Mouse (Mus musculus) kidney, adult 2 months (tissue): Measurements from ENCODE around the gene Ptpra. TPM values are rescaled to one million over a fixed set of nuclear protein-coding genes. Genes with fewer than 3 reads are reported as not detected.

ENCODE experiments used
- DNase-seq: peaks from one replicate; pipeline ENCODE4 v3.0.0; 2021
- H3K27ac ChIP-seq: fragments of 200-500 bp; 2 replicates; pipeline ENCODE4 v1.5.1; 2012; ENCODE audit warnings: low read depth, low read length, control low read depth, inconsistent platforms; ENCODE audit not compliant: insufficient read depth
- H3K27me3 ChIP-seq: fragments of 200-500 bp; replicated peaks from 2 replicates; pipeline ENCODE4 v1.6.1; 2012; ENCODE audit warnings: mild to moderate bottlenecking, moderate library complexity, low read length, inconsistent platforms; ENCODE audit not compliant: control insufficient read depth, insufficient read depth
- H3K36me3 ChIP-seq: fragments of 200-500 bp; 2 replicates; pipeline ENCODE4 v1.6.1; 2012; ENCODE audit warnings: mild to moderate bottlenecking, moderate library complexity, low read length, inconsistent platforms; ENCODE audit not compliant: control insufficient read depth, insufficient read depth
- H3K4me1 ChIP-seq: fragments of 200-500 bp; 2 replicates; pipeline ENCODE4 v1.6.1; 2011; ENCODE audit warnings: low read length; ENCODE audit not compliant: control insufficient read depth, insufficient read depth
- H3K4me3 ChIP-seq: fragments of 200-500 bp; 2 replicates; pipeline ENCODE4 v1.5.1; 2011; ENCODE audit warnings: mild to moderate bottlenecking, low read depth, low read length, control low read depth; ENCODE audit not compliant: insufficient read depth
- CTCF ChIP-seq: fragments of 200-500 bp; conservative IDR thresholded peaks from 2 replicates; pipeline ENCODE4 v1.5.1; 2011; ENCODE audit warnings: low read depth, mild to moderate bottlenecking, control low read depth, low read length, moderate library complexity, mixed read lengths; ENCODE audit not compliant: insufficient read depth, insufficient read length
- POLR2A ChIP-seq: fragments of 200-500 bp; IDR thresholded peaks from one replicate; pipeline ENCODE4 v1.6.1; 2011; ENCODE audit warnings: low read depth, low read length, control low read depth
- WGBS: fragments of 180-500 bp; shearing (Covaris S2); methylation state at CpG from one replicate; pipeline ENCODE4 v1.1.7; 2018; 5-methylcytosine and 5-hydroxymethylcytosine counted together
- polyA plus RNA-seq: library from polyadenylated mRNA; depleted of rRNA; stranded (reverse); fragments of >200 nt; gene quantifications from 2 replicates; pipeline ENCODE4 v1.2.3, GENCODE M21; 2012

Ptpra gene
- polyA plus RNA-seq, 1 experiment, result 49.9 TPM

- WGBS, result 11% methylated on average over 17 of the region's 17 CpGs
- Histone ChIP-seq H3K4me1 (peaks cover 19% of the 10 kb centered on the region), H3K4me3 (peak overlapping the region; percentile 90), H3K36me3 (no peaks in the 10 kb centered on the region), H3K27ac (no peak overlapping the region), H3K27me3 (no peaks in the 10 kb centered on the region)
- TF ChIP-seq POLR2A, result no peak
- TF ChIP-seq CTCF, result no peak
- peak; percentile 83 for DNase-seq
Observed at GRCm38 (mm10) chr2:130449021-130449793, 871 bp upstream of the Ptpra start.

- TF ChIP-seq POLR2A (no peak), CTCF (no peak)
- under 1% methylated on average over 47 of the region's 47 CpGs for WGBS
Observed at GRCm38 (mm10) chr2:130450434-130450796, 337 bp downstream of the Ptpra start.

DNA sequence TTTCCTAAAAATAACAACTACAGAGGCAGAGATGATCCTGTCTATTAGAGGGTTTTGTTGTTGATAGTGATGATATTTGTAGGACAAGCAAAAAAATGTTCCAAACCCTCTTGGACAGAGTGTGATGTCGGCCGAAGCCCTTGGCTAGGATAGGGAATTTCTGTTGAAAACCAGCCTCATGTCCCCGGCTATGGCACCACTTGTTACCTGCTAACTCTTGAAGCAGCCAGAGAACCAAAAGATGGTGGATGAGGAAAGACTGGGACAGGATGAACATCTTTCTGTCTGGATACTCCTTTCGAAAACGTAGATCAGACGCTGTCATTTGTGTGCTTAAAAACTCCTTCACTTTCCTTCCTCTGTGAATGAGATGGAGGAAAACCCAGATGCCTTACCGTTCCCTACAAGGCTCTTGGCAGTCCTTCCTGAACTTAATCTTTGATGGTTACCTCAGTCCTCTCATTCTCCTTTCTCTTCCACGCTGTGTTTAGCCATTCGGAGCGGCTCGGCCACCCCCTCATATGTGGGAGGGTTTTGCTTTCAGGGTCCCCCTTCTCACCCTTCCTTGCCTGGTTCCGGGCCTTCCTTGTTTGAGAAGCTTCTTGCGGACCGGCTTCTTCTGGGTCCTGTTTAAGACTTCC, 1.1 kb downstream of the Ptpra start:
- peaks cover 16% of the 10 kb centered on the region for H3K4me1 ChIP-seq
- peak overlapping the region; percentile 90 for H3K4me3 ChIP-seq
- H3K27me3 ChIP-seq, result no peaks in the 10 kb centered on the region
- no peak overlapping the region for H3K27ac ChIP-seq
- TF ChIP-seq CTCF, result no peak
- TF ChIP-seq POLR2A, result no peak
- DNase-seq, result no peak
- no peaks in the 10 kb centered on the region for H3K36me3 ChIP-seq
- WGBS, result 33% methylated on average over 14 of the region's 14 CpGs

More at GRCm38 (mm10) chr2:130450434-130450796, 337 bp downstream of the Ptpra start:
- Histone ChIP-seq H3K4me3 (peak overlapping the region; percentile 90), H3K4me1 (peaks cover 18% of the 10 kb centered on the region), H3K36me3 (no peaks in the 10 kb centered on the region), H3K27me3 (no peaks in the 10 kb centered on the region), H3K27ac (peak overlapping the region; percentile 74)
- no peak for DNase-seq

DNA sequence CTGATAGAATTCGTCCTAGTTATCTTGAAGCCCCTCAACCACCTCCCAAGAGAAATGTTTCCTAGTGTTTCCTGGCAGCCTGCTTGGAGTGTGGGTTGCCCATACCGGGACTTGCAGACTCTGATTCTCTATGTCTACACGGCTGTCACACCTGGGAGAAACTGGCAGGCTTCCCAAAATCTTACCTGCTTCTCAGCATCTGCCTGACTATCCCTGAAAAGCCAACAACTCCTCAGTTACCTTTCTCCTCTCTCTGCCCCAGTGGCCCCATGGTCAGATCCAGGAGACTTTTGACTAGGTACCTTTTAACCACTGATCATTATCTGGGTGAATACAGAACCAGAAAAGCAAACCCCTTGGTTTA, 1.6 kb downstream of the Ptpra start:
- DNase-seq, result peak; percentile 13
- Histone ChIP-seq H3K4me3 (0 out of 2 replicates have a peak overlapping the region, but pooled peaks have one; percentile 2), H3K36me3 (no peaks in the 10 kb centered on the region), H3K27ac (no peak overlapping the region), H3K4me1 (peaks cover 16% of the 10 kb centered on the region), H3K27me3 (no peaks in the 10 kb centered on the region)
- WGBS, result 32% methylated on average over 3 of the region's 3 CpGs
- TF ChIP-seq POLR2A (no peak), CTCF (no peak)

DNA sequence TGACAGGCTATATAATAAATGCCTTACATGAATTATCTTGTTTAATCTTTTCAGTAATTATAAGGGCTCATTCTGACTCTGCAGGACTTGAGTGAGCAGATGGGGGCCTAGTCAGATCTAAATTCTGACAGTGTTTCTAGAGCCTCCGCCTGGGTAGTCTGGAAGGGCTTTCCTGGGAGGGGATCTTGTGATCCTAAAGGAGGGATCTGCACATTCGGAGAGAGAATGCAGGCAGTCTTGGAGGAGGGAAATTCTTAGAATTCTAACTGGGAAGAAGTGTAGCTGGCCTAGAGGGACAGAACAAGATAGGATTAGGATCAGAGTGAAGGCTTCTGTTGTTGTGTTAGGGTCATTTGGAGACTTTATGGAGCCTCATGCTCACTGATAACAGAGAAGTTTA, 2.2 kb downstream of the Ptpra start:
- TF ChIP-seq CTCF, result no peak
- TF ChIP-seq POLR2A, result no peak
- no peaks in the 10 kb centered on the region for H3K36me3 ChIP-seq
- no peaks in the 10 kb centered on the region for H3K27me3 ChIP-seq
- peaks cover 16% of the 10 kb centered on the region for H3K4me1 ChIP-seq
- DNase-seq, result no peak
- H3K27ac ChIP-seq, result no peak overlapping the region
- no peak overlapping the region for H3K4me3 ChIP-seq
- 61% methylated on average over 2 of the region's 2 CpGs for WGBS

DNA sequence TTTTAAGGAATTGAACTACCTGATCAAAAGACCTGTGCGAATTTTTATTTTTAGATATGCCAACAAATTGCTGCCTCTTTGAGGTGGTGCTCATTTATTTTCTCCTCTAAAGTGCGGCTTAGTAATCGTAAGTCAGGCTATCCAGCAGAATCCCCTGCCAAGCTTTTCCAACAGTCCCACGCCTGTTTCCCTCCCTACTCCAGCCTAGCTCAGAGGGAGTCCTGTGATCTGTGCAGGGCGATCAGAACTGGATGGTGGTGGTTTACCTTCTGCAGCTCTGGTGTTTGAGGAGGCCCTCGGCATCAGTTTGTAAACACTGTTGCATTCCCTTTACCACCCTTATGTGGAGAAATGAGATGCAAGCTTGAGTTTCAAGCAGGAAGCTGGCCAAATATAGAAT, 3.3 kb downstream of the Ptpra start:
- Histone ChIP-seq H3K36me3 (no peaks in the 10 kb centered on the region), H3K4me3 (no peak overlapping the region; the same call in 1 of the 2 replicates), H3K27ac (peak overlapping the region; percentile 26; the same call in 1 of the 2 replicates), H3K27me3 (no peaks in the 10 kb centered on the region), H3K4me1 (peaks cover 23% of the 10 kb centered on the region)
- WGBS, result 59% methylated on average over 6 of the region's 6 CpGs
- peak; percentile 27 for DNase-seq
- TF ChIP-seq CTCF (no peak), POLR2A (no peak)

DNA sequence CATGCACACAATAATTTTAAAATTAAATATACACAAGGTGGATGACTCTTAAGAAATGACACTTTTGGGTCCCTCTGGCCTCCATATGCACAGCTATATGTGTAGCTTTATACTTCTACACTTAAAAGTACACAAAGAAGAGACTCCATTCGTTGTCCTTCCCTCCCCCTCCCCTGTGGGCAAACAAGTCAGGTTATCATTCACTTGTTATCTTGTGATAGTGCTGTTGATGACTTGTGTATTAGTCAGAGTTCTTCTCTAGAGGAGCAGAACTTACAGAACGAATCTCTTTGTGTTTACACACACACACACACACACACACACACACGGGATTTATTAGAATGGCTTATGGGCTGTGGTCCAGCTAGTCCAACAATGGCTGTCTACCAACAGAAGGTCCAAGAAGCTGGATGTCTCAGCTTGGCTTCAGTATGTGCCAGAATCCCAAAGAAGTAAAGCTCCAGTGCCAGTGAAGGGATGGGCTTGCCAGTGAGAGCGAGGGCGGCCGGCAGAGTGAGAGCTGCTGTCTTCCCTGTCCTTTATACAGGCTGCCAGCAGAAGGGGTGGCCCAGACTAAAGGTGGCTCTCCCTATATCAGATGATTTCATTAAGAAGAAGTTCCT, 4.8 kb downstream of the Ptpra start:
- TF ChIP-seq CTCF (no peak), POLR2A (no peak)
- DNase-seq, result peak; percentile 7
- Histone ChIP-seq H3K27me3 (no peaks in the 10 kb centered on the region), H3K36me3 (no peaks in the 10 kb centered on the region), H3K27ac (no peak overlapping the region), H3K4me3 (no peak overlapping the region), H3K4me1 (peaks cover 17% of the 10 kb centered on the region)
- 77% methylated on average over 6 of the region's 6 CpGs for WGBS
